1 mouse cellular context compared by ENCODE assay signal in genomic region chr11:75378786-75379185, GRCm38 (mm10). TPM values are rescaled to one million over a fixed set of nuclear protein-coding genes. Genes with fewer than 3 reads are reported as not detected.
"Had no signal": no experiment of that assay in that cellular context is flagged by ENCODE, and none has a peak within 500 bp of the region (broad histone marks: within the 10 kb centered on the region; RNA-seq: fewer than 3 reads in every experiment).

No protein-coding gene starts in this region.

RNA-seq across cellular contexts. Expression of gene Serpinf1, which starts 43.7 kb away (rescaled TPM):
- total RNA-seq: neutrophil, adult 5-6 weeks had no signal
